Mouse (Mus musculus): ENCODE data around the gene Vta1.

DNA sequence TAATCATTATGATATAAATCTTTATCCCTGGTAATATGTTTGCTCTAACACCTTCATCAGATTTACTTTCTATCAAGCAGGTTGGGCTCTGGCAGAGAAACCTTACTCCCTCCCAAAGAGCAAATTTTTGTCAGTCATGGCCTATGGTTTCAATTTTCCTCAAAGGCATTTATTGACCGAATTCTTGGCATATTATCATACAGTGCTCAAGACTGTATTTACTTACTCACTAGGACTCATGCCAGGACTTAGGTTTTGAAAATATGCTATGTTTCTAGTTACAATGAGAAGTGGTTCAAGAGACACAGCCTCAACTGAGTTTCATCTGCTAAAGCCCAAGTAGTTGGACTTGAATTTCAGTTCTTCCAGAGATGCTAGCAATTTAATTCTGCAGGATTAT is 65.7 kb downstream of the Vta1 start:
- no peak for TF ChIP-seq POLR2A (IDR thresholded peaks at IDR 0.05; ENCODE audit: control insufficient read depth, low read depth, low read length)
- no peak for TF ChIP-seq CTCF (IDR thresholded peaks at IDR 0.05; ENCODE audit: control insufficient read depth, insufficient read depth, insufficient replicate concordance, low read depth, low read length)

Measured in testis, adult 2 months (tissue).